Mouse (Mus musculus) heart, embryonic 14.5 days (tissue): Measurements from ENCODE around the gene Lrrc74b. TPM values are rescaled to one million over a fixed set of nuclear protein-coding genes. Genes with fewer than 3 reads are reported as not detected.

Experiments
- ATAC-seq: fragments of 200-750 bp; cut with Nextera tagmentation; 2 replicates; pipeline ENCODE4 v1.8.0; 2017; ENCODE audit warnings: low read depth, moderate TSS enrichment; ENCODE audit not compliant: insufficient number of reproducible peaks, insufficient read depth, low FRiP score
- H3K27ac ChIP-seq, 2 experiments: fragments of 200-500 bp in 1 of 2; fragments of 300-500 bp in 1 of 2; sonication (generic) in 1 of 2; replicated peaks in 1 of 2; 2 replicates each; pipeline ENCODE4 v1.5.1; 2012 to 2014; ENCODE audit warnings: low read depth in 2 of 2, low read length in 2 of 2, control low read depth in 1 of 2, mild to moderate bottlenecking in 1 of 2, mixed read lengths in 1 of 2; ENCODE audit not compliant: control insufficient read depth in 1 of 2, insufficient read depth in 1 of 2
- H3K27me3 ChIP-seq: fragments of 300-500 bp; sonication (generic); 2 replicates; pipeline ENCODE4 v1.6.1; 2014; ENCODE audit warnings: mild to moderate bottlenecking, low read length, control low read depth; ENCODE audit not compliant: control insufficient read depth, insufficient read depth
- H3K36me3 ChIP-seq: fragments of 300-500 bp; sonication (generic); 2 replicates; pipeline ENCODE4 v1.6.1; 2014; ENCODE audit warnings: mild to moderate bottlenecking, control low read depth, low read length, mixed read lengths; ENCODE audit not compliant: control insufficient read depth, insufficient read depth
- H3K4me1 ChIP-seq, 2 experiments: fragments of 200-500 bp in 1 of 2; fragments of 300-500 bp in 1 of 2; sonication (generic) in 1 of 2; 2 replicates each; pipeline ENCODE4 v1.6.1; 2012 to 2014; ENCODE audit warnings: low read length in 2 of 2, control low read depth in 1 of 2, mixed read lengths in 1 of 2; ENCODE audit not compliant: control insufficient read depth in 2 of 2, insufficient read depth in 2 of 2
- H3K4me2 ChIP-seq: fragments of 300-500 bp; sonication (generic); 2 replicates; pipeline ENCODE4 v1.6.1; 2014; ENCODE audit warnings: mild to moderate bottlenecking, low read length
- H3K4me3 ChIP-seq, 2 experiments: fragments of 200-500 bp in 1 of 2; fragments of 300-500 bp in 1 of 2; sonication (generic) in 1 of 2; 2 replicates each; pipeline ENCODE4 v1.5.1; 2012 to 2014; ENCODE audit warnings: low read length in 2 of 2, mild to moderate bottlenecking in 2 of 2, control low read depth in 1 of 2, low read depth in 1 of 2, moderate library complexity in 1 of 2; ENCODE audit not compliant: control insufficient read depth in 1 of 2, insufficient read depth in 1 of 2
- H3K9ac ChIP-seq: fragments of 300-500 bp; sonication (generic); 2 replicates; pipeline ENCODE4 v1.6.1; 2014; ENCODE audit warnings: mild to moderate bottlenecking, low read length
- H3K9me3 ChIP-seq: fragments of 300-500 bp; sonication (generic); 2 replicates; pipeline ENCODE4 v1.6.1; 2016; ENCODE audit warnings: low read length, control low read depth; ENCODE audit not compliant: control insufficient read depth
- WGBS: fragments of 180-500 bp; shearing (Covaris S2); extraction: QIAGEN DNeasy Blood & Tissue Kit; methylation state at CpG from one replicate; pipeline ENCODE4 v1.1.7; 2014; 5-methylcytosine and 5-hydroxymethylcytosine counted together
- polyA plus RNA-seq: library from polyadenylated mRNA; unstranded; fragments of >200 nt; fragmentation: Nextera tagmentation; extraction: Ambion mirVana; gene quantifications from 2 replicates; pipeline ENCODE4 v1.2.1, GENCODE M21; 2014

The Lrrc74b gene
- polyA plus RNA-seq, 1 experiment from 2014 or later: 0.22 TPM

DNA sequence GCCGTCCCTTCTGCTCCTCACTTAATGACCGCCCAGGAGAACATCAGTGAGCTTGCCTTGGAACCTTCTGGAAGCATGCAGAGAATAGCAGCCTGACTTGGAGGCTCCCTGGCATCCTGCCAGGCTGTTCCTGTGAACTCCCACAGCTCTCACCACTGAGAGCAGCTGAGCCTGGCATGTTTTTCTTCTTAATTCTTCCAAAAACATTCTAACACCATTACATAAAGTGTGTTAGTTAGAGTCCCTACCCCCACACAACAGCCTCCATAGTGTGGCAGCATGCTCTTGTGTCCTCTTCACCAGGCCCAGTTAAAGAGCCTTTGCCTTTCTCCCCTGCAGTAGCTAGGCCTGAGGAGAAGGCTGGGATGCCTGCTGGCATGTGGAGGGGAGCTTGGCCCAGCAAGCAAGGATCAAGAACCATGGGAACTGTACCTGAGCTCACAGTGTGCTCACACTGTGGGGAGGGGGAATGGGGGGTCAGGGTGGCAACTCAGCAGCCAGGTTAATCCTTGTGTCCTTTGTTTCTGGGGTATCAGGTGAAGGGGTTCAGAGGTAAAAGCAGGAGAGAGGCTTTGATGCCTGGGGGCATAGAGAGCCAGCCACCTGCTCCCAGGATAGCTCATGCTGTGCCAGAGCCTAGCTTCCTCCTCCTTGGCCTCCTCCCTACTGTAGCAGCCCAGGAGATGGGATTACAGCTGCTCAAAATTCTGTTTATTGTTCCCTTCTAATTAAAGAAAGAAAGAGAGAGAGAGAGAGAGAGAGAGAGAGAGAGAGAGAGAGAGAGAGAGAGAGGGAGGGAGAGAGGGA is 64.3 kb downstream of the Lrrc74b start:
- 30% methylated on average over 2 of the region's 2 CpGs for WGBS
- H3K27me3 ChIP-seq: no peaks in the 10 kb centered on the region
- ATAC-seq: no peak
- H3K4me3 ChIP-seq: no peak overlapping the region
- H3K36me3 ChIP-seq: no peaks in the 10 kb centered on the region
- H3K4me2 ChIP-seq: no peak overlapping the region
- peak overlapping the region; percentile 30 for H3K9ac ChIP-seq
- no peaks in the 10 kb centered on the region for H3K9me3 ChIP-seq
- H3K27ac ChIP-seq: 0 out of 4 replicates have a peak overlapping the region, but pooled peaks of 1 of the 2 experiments have one; percentile 9
- H3K4me1 ChIP-seq: peaks cover 10 to 13% of the 10 kb centered on the region in 2 experiments

Other genes starting within 250 kb of the Lrrc74b start
- gene Serpind1, start 229.9 kb downstream of the Lrrc74b start, polyA plus RNA-seq: 0.66 and 0.75 TPM in 2 replicates
- 5.0 and 5.6 TPM in 2 replicates for gene Snap29, start 155.3 kb downstream of the Lrrc74b start, polyA plus RNA-seq
- 36.3 and 40.5 TPM in 2 replicates for gene Pi4ka, start 154.9 kb downstream of the Lrrc74b start, polyA plus RNA-seq
- gene Crkl, start 109.3 kb downstream of the Lrrc74b start, polyA plus RNA-seq: 31.9 and 40.7 TPM in 2 replicates
- 0.89 and 1.6 TPM in 2 replicates for gene Aifm3, start 71.6 kb downstream of the Lrrc74b start, polyA plus RNA-seq
- 47.8 and 48.6 TPM in 2 replicates for gene Lztr1, start 52.6 kb downstream of the Lrrc74b start, polyA plus RNA-seq
- 26.2 and 27.1 TPM in 2 replicates for gene Thap7, start 30.1 kb downstream of the Lrrc74b start, polyA plus RNA-seq
- gene P2rx6, start 638 bp upstream of the Lrrc74b start, polyA plus RNA-seq: 0.65 and 0.67 TPM in 2 replicates
- gene Slc7a4, start 22.0 kb upstream of the Lrrc74b start, polyA plus RNA-seq: 10.9 and 12.8 TPM in 2 replicates
- 22.7 and 23.7 TPM in 2 replicates for gene Smpd4, start 58.1 kb upstream of the Lrrc74b start, polyA plus RNA-seq
- gene Ccdc74a, start 85.2 kb upstream of the Lrrc74b start, polyA plus RNA-seq: 2.9 and 4.5 TPM in 2 replicates
- 26.8 and 31.6 TPM in 2 replicates for gene Med15, start 171.6 kb upstream of the Lrrc74b start, polyA plus RNA-seq
- 42.0 and 43.6 TPM in 2 replicates for gene Klhl22, start 198.4 kb upstream of the Lrrc74b start, polyA plus RNA-seq
- gene Scarf2, start 236.0 kb upstream of the Lrrc74b start, polyA plus RNA-seq: 7.9 and 11.1 TPM in 2 replicates